Comparison of ENCODE assay signal across 8 mouse cellular contexts in the genomic region with DNA sequence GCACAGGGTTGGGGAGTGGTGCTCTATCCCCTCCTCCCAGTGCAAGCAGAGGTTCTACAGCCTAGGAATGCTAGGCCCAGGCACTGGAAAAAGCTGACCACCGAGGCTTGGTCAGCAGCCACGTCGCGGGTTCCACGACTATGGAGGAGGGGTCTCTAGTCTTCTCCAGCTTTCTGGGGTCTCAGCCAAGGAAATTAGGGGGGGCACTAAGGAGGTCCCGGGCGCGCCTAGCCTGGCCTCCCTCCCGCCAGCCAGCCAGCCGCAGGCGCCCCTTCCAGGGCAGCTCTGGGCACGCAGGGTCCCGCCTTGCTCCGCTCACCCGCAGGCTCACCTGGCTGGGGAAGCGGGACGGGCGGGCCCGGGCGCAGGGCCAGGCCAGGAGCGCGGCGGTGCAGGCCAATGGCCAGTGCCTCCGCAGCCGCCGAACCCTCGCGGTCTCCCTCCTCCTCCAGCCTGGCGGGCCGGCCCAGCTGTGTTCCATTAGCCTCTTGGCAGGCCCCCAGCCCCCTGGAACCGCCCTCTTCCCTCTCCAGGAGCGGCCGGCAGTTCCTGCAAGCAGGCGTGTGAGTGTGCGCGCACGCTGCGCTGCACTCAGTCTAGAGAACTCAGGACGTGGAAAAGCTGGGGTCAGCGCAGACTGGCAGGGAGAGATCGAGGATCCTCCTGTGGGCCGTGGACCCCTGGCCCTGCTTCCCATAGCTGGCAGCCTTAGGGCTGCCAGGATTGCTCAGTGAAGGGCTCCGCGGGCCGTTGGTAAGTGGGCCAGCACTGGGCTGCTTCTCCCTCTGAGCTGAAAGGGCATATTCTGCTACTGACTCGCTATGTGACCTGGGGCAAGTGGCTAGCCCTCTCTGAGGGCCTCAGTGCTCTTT. TPM values are rescaled to one million over a fixed set of nuclear protein-coding genes. Genes with fewer than 3 reads are reported as not detected.
DNase-seq lines count a peak whose midpoint lies in the region; ATAC-seq and TF ChIP-seq lines count a peak whose summit lies in the region.
"Had no signal": no experiment of that assay in that cellular context is flagged by ENCODE, and none has a peak within 500 bp of the region (broad histone marks: within the 10 kb centered on the region; RNA-seq: fewer than 3 reads in every experiment).

Gene Col16a1 (plus strand): TSS at position 510 of the 872 bp plus-strand sequence.

- H3K36me3 ChIP-seq in embryonic facial prominence, embryonic 13.5 days: peaks cover 11% of the 10 kb centered on the region
- no peaks in the 10 kb centered on the region for H3K36me3 ChIP-seq in intestine, postnatal 0 days (ENCODE audit: control insufficient read depth, insufficient read depth)
- no peaks in the 10 kb centered on the region for H3K36me3 ChIP-seq in limb, embryonic 11.5 days (ENCODE audit: control insufficient read depth, insufficient read depth, low read length)
- no peaks in the 10 kb centered on the region for H3K36me3 ChIP-seq in midbrain, embryonic 14.5 days (ENCODE audit: control insufficient read depth, insufficient read depth, low read length)
- no peaks in the 10 kb centered on the region for H3K36me3 ChIP-seq in stomach, embryonic 15.5 days

- DNase-seq in brain, adult 2 months (ENCODE audit: low read depth, low spot score): peak; percentile 67
- peak; percentile 95 to 96 for DNase-seq in heart, adult 18-20 months
- DNase-seq in limb, embryonic 11.5 days (ENCODE audit: low spot score): peak; percentile 95
- DNase-seq in midbrain, embryonic 14.5 days: peak; percentile 80

- peak within 1 kb of the TSS; percentile 97 for H3K27ac ChIP-seq in embryonic facial prominence, embryonic 13.5 days
- peak within 1 kb of the TSS; percentile 77 for H3K27ac ChIP-seq in intestine, postnatal 0 days (ENCODE audit: low read depth, low read length)
- H3K27ac ChIP-seq in limb, embryonic 11.5 days (replicated peaks; ENCODE audit: low read depth, low read length): peak within 1 kb of the TSS; percentile 95
- 0 out of 2 replicates have a peak within 1 kb of the TSS, but pooled peaks have one; percentile 37 for H3K27ac ChIP-seq in midbrain, embryonic 14.5 days (replicated peaks; ENCODE audit: low read depth, low read length)
- peak within 1 kb of the TSS; percentile 96 for H3K27ac ChIP-seq in stomach, embryonic 15.5 days
- H3K27ac ChIP-seq: macrophage had no signal

- H3K27me3 ChIP-seq in embryonic facial prominence, embryonic 13.5 days: no peaks in the 10 kb centered on the region
- H3K27me3 ChIP-seq in intestine, postnatal 0 days (replicated peaks; ENCODE audit: control insufficient read depth, insufficient read depth, low read length): peaks cover 6% of the 10 kb centered on the region; the same call in 1 of the 2 replicates
- H3K27me3 ChIP-seq in limb, embryonic 11.5 days (ENCODE audit: control insufficient read depth, insufficient read depth, low read length): no peaks in the 10 kb centered on the region
- no peaks in the 10 kb centered on the region for H3K27me3 ChIP-seq in midbrain, embryonic 14.5 days (ENCODE audit: control insufficient read depth, insufficient read depth, low read length)
- H3K27me3 ChIP-seq in stomach, embryonic 15.5 days (replicated peaks): no peaks in the 10 kb centered on the region

- under 1% methylated on average over 46 of the region's 46 CpGs for WGBS in embryonic facial prominence, embryonic 13.5 days
- WGBS in intestine, postnatal 0 days: 3% methylated on average over 44 of the region's 46 CpGs
- under 1% methylated on average over 38 of the region's 46 CpGs for whole genome bisulfite sequencing in limb, embryonic 11.5 days
- 3% methylated on average over 46 of the region's 46 CpGs for WGBS in midbrain, embryonic 14.5 days
- WGBS in stomach, embryonic 15.5 days: 1% methylated on average over 44 of the region's 46 CpGs

- H3K4me1 ChIP-seq in embryonic facial prominence, embryonic 13.5 days: peaks cover 87% of the 10 kb centered on the region
- H3K4me1 ChIP-seq in intestine, postnatal 0 days (replicated peaks; ENCODE audit: control insufficient read depth, insufficient read depth, low read length): no peaks in the 10 kb centered on the region
- H3K4me1 ChIP-seq in limb, embryonic 11.5 days (ENCODE audit: control insufficient read depth, insufficient read depth, low read length): peaks cover 39% of the 10 kb centered on the region
- H3K4me1 ChIP-seq in midbrain, embryonic 14.5 days (ENCODE audit: control insufficient read depth, insufficient read depth, low read length): peaks cover 15% of the 10 kb centered on the region
- peaks cover 41% of the 10 kb centered on the region for H3K4me1 ChIP-seq in stomach, embryonic 15.5 days

- peak within 1 kb of the TSS; percentile 55 for H3K4me3 ChIP-seq in embryonic facial prominence, embryonic 13.5 days
- H3K4me3 ChIP-seq in intestine, postnatal 0 days (ENCODE audit: low read depth, low read length): peak within 1 kb of the TSS; percentile 44
- H3K4me3 ChIP-seq in limb, embryonic 11.5 days (ENCODE audit: low read depth, low read length): peak within 1 kb of the TSS; percentile 42
- H3K4me3 ChIP-seq in midbrain, embryonic 14.5 days (replicated peaks; ENCODE audit: low read depth, low read length): peak within 1 kb of the TSS; percentile 30
- H3K4me3 ChIP-seq in stomach, embryonic 15.5 days (replicated peaks): peak within 1 kb of the TSS; percentile 50

- peak within 1 kb of the TSS; percentile 91 for H3K4me2 ChIP-seq in embryonic facial prominence, embryonic 13.5 days
- H3K4me2 ChIP-seq in intestine, postnatal 0 days (replicated peaks; ENCODE audit: low read depth): peak within 1 kb of the TSS; percentile 70
- peak within 1 kb of the TSS; percentile 80 for H3K4me2 ChIP-seq in limb, embryonic 11.5 days (ENCODE audit: low read depth, severe bottlenecking)
- H3K4me2 ChIP-seq in midbrain, embryonic 14.5 days (ENCODE audit: low read length): peak within 1 kb of the TSS; percentile 66
- H3K4me2 ChIP-seq in stomach, embryonic 15.5 days: peak within 1 kb of the TSS; percentile 83

- ATAC-seq in embryonic facial prominence, embryonic 13.5 days (ENCODE audit: insufficient number of reproducible peaks, insufficient read depth, low FRiP score, low TSS enrichment, low read depth): peak; percentile 90
- peak; percentile 60 for ATAC-seq in intestine, postnatal 0 days
- peak; percentile 92 for ATAC-seq in limb, embryonic 11.5 days (ENCODE audit: insufficient number of reproducible peaks, low FRiP score, low TSS enrichment, low read depth)
- no peak for ATAC-seq in midbrain, embryonic 14.5 days (ENCODE audit: low FRiP score, low TSS enrichment)
- ATAC-seq in stomach, embryonic 15.5 days (ENCODE audit: insufficient read depth, low FRiP score, low read depth): peak; percentile 81

- H3K9ac ChIP-seq in embryonic facial prominence, embryonic 13.5 days: peak within 1 kb of the TSS; percentile 82
- peak within 1 kb of the TSS; percentile 66 for H3K9ac ChIP-seq in intestine, postnatal 0 days (ENCODE audit: low read depth, low read length)
- peak within 1 kb of the TSS; percentile 86 for H3K9ac ChIP-seq in limb, embryonic 11.5 days (ENCODE audit: low read length)
- peak within 1 kb of the TSS; percentile 46 for H3K9ac ChIP-seq in midbrain, embryonic 14.5 days (replicated peaks; ENCODE audit: low read length)
- peak within 1 kb of the TSS; percentile 61 for H3K9ac ChIP-seq in stomach, embryonic 15.5 days

- TF ChIP-seq CTCF in intestine, postnatal 0 days (IDR thresholded peaks at IDR 0.05; ENCODE audit: low read depth): 0 out of 2 replicates have a peak, but pooled peaks have one; percentile 9

- H3K9me3 ChIP-seq in embryonic facial prominence, embryonic 13.5 days: no peaks in the 10 kb centered on the region
- H3K9me3 ChIP-seq in intestine, postnatal 0 days (ENCODE audit: control insufficient read depth): no peaks in the 10 kb centered on the region
- no peaks in the 10 kb centered on the region; the same call in 1 of the 2 replicates for H3K9me3 ChIP-seq in limb, embryonic 11.5 days (ENCODE audit: control insufficient read depth, low read length)
- H3K9me3 ChIP-seq in midbrain, embryonic 14.5 days (ENCODE audit: control insufficient read depth, low read length): no peaks in the 10 kb centered on the region
- no peaks in the 10 kb centered on the region for H3K9me3 ChIP-seq in stomach, embryonic 15.5 days

RNA-seq across cellular contexts. Expression of gene Col16a1, which starts in this region (rescaled TPM):
- polyA plus RNA-seq in embryonic facial prominence, embryonic 13.5 days (2015; fragmentation: Nextera tagmentation; extraction: Ambion mirVana): 75.9 and 77.3 TPM in 2 replicates
- 1 to 10 TPM; 4.5 to 4.6 TPM for total RNA-seq in heart, adult 18-20 months (2021)
- polyA plus RNA-seq in intestine, postnatal 0 days (2015; fragmentation: Nextera tagmentation; extraction: Ambion mirVana): 23.1 and 25.6 TPM in 2 replicates
- 8.1 and 8.2 TPM in 2 replicates for polyA plus RNA-seq in limb, embryonic 11.5 days (2014; fragmentation: Nextera tagmentation; extraction: Ambion mirVana)
- 4.3 and 4.4 TPM in 2 replicates for polyA plus RNA-seq in midbrain, embryonic 14.5 days (2014; fragmentation: Nextera tagmentation; extraction: Ambion mirVana)
- polyA plus RNA-seq in stomach, embryonic 15.5 days (2015; fragmentation: Nextera tagmentation; extraction: Ambion mirVana): 91.5 and 93.3 TPM in 2 replicates
- polyA plus RNA-seq: macrophage had no signal

Comparison
In these comparisons a context has a peak if more than half of its experiments do, and no peak if none do; other contexts are left out.
1. H3K27ac ChIP-seq: peak in every context shown above with its lines; median percentile 97 in embryonic facial prominence, embryonic 13.5 days; 96 in stomach, embryonic 15.5 days; 95 in limb, embryonic 11.5 days; 77 in intestine, postnatal 0 days; 37 in midbrain, embryonic 14.5 days.